Mouse (Mus musculus): ENCODE data around the gene Plod3.

DNA sequence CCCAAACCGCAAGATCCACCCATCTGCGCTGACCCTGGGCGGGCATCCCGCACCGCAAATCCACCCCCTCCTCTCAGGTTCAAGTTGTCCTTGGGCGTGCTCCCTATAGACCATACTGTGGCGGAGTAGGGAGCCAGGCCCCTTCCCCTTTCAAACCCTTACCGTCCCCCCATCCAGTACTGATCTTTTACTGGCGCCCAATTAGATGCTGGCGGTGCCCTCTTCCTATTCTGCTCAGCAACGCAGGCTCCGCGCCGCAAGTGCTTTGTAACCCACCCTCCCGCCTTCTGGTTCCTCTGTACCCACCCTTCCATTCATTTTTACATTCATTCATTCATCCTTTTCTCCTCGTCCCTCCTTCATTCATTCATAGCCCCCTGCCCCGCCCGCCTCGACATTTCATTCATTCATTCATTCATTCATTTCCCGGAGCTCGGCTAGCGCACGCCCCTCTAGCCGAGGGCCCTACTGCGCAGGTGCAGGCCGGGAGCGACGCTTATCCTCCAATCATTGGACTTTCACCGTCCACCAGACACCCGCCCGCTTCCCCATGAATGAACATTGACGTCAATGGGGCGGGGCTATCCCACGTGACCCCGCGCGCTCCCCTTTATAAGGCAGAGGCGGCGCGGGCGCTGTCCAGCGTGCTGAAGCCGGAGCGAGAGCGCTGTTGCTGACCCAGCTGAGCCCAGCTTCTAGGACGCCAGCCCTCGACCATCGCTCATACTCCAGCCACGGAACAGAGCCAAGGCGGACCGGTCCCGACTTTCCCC, 43.0 kb downstream of the Plod3 start:
- no peak for TF ChIP-seq GATA1 (IDR thresholded peaks at IDR 0.05; ENCODE audit: low read length)
- TF ChIP-seq TAL1 (IDR thresholded peaks at IDR 0.05; ENCODE audit: low read length) = no peak
